Mouse (Mus musculus) stomach, embryonic 15.5 days (tissue): ENCODE measurements around the gene Adam17. TPM values are rescaled to one million over a fixed set of nuclear protein-coding genes. Genes with fewer than 3 reads are reported as not detected.

ENCODE experiments used
- polyA plus RNA-seq: library from polyadenylated mRNA; unstranded; fragments of >200 nt; fragmentation: Nextera tagmentation; extraction: Ambion mirVana; gene quantifications from 2 replicates; pipeline ENCODE4 v1.2.1, GENCODE M21; 2015

The Adam17 gene
- polyA plus RNA-seq, 1 experiment from 2014 or later, result 37.2 TPM

Other genes with a start within 250 kb of the Adam17 start
- 101 and 106 TPM in 2 replicates for gene Cpsf3, start 88.2 kb downstream of the Adam17 start, polyA plus RNA-seq
- 42.5 and 49.7 TPM in 2 replicates for gene Itgb1bp1, start 87.3 kb downstream of the Adam17 start, polyA plus RNA-seq
- 48.5 and 57.6 TPM in 2 replicates for gene Iah1, start 57.2 kb downstream of the Adam17 start, polyA plus RNA-seq
- 592 and 653 TPM in 2 replicates for gene Ywhaq, start 44.0 kb upstream of the Adam17 start, polyA plus RNA-seq